Mouse (Mus musculus): Measurements from ENCODE around the gene Hpca.

The Hpca gene

GRCm38 (mm10) chr4:129121569-129122086 lies at the start of gene Hpca:
TSS of gene Hpca (minus strand) at chr4:129122036.
- DNase-seq (ENCODE audit: low spot score in 2 of 2): no peak

GRCm38 (mm10) chr4:129161581-129162255 lies 39.9 kb upstream of the Hpca start:
- no peak for DNase-seq (ENCODE audit: low spot score in 2 of 2)

- no peak for DNase-seq (ENCODE audit: low spot score in 2 of 2)
Observed at GRCm38 (mm10) chr4:129161076-129161475, 39.2 kb upstream of the Hpca start.

- DNase-seq (ENCODE audit: low spot score in 2 of 2): no peak
Observed at GRCm38 (mm10) chr4:129158549-129158948, 36.7 kb upstream of the Hpca start.

DNA sequence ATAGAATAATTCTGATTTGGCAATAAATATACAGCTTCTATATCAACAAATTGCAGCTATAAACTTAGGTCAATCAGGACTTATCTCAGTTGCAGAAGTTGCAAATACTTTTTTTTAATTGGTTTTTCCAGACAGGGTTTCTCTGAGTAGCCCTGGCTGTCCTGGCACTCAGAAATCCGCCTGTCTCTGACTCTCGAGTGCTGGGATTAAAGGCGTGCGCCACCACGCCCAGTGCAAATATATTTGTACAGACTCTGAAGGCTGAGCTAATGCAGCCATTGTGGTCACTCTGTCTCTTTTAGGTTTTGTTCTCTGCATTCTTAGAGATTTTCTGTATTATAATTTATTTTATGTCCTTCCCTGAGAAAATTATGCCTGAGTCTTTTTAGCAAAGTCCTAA lies 35.7 kb upstream of the Hpca start:
- DNase-seq (ENCODE audit: low spot score in 2 of 2): no peak

DNA sequence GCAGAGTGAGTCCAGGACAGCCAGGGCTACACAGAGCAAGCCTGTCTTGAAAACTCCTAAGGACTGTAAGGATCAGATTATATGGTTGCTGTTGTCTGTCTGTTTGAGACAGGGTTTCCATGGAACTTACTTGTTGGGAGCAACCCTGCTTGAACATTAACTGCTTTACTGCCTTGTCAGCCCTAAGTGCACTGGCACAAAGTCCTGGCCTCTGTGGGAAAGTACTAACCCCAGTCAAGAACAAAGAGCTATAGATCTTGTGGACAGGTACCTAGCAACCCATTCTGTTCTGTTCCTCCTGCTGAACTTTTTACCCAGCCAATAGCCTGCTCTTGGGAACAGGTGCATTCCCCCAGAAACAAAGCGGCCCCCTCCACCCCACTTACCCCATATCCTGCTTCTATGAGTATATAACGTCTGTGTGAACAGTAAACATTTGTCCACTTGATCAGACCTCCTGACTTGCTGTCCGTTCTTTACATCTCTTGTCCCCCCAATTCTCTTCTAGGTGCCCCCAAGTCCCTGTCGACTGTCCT lies 29.5 kb upstream of the Hpca start:
- DNase-seq (ENCODE audit: low spot score in 2 of 2): no peak

DNA sequence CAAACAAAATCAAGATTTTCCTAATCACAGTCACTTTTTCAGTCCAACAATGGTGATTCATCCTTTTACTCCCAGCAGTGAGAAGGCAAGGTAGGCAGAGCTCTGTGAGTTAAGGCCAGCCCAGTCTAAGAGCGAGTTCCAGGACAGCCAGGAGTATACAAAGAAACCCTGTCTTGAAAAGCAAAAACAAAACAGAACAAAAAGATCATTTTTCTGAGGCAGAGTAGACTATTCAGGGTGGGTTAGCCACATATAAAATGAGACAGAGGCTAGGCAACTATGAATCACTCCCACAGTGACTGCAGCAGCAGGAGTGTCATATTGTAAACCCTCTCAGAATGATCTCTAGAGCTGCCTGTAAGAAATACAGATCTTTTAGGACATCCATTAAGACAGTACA lies 27.5 kb upstream of the Hpca start:
- DNase-seq (ENCODE audit: low spot score in 2 of 2): no peak

DNA sequence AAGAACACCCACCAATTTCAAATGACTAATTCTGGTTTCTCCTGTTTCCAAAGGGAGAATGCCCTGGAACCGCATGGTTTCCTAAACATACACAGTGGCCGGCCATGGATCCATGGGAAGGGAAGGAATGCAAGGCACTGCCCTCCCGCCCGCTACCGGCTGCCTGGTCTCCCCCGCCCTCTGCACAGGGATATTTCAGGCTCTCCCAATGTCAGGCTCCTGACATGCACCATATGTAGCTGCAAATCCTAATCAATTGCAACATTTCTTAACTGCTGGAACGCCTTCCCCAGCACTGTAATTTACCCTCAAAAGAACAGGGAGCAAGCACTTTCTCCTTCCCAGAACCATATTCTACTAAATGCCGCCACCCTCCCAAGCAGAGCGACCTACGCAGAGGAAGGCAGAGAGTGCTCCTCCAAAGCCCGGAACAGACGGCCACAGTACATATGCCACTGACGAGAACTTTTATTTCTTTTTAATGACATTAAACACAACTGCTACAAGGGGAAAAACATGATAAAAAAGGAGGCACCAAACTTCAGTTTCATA lies 25.8 kb upstream of the Hpca start:
- DNase-seq (ENCODE audit: low spot score in 2 of 2): no peak

DNA sequence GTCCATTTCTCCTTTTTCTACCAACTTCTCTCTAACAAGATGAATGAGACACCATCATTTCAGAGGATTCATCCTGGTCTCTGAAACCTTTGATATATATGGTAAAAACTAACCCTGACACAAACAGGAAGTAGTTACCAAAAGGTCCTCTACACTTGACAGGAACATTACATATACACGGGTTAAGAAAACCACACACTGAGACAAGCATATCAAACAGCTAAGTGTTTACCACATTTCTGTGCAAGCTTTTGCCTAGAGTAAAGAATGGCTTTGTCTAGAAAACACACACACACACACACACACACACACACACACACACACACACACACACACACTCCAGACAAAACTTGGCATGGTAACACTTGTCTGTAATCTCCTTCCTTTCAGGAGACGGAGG lies 24.6 kb upstream of the Hpca start:
- no peak for DNase-seq (ENCODE audit: low spot score in 2 of 2)

GRCm38 (mm10) chr4:129145943-129146342 lies 24.1 kb upstream of the Hpca start:
- DNase-seq (ENCODE audit: low spot score in 2 of 2): no peak

DNA sequence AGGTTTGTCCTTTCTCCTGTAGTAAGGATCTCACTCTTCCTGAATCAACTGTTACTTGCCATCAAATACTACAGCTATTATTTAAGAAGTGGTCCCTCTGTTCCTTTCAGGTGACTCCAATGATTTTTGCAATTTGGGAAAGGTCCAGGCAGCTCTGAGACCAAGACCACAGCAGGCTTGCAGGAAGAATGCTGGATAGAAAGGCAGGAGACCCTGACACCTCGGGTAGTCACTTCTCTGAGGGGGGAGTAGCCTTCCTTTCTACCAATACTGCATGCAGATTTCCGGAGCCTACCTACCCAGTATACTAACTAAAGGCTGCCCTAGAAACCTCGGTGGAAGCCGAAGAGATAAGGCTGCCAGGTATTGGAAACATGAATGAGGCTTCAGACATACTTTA lies 23.6 kb upstream of the Hpca start:
- no peak for DNase-seq (ENCODE audit: low spot score in 2 of 2)

DNA sequence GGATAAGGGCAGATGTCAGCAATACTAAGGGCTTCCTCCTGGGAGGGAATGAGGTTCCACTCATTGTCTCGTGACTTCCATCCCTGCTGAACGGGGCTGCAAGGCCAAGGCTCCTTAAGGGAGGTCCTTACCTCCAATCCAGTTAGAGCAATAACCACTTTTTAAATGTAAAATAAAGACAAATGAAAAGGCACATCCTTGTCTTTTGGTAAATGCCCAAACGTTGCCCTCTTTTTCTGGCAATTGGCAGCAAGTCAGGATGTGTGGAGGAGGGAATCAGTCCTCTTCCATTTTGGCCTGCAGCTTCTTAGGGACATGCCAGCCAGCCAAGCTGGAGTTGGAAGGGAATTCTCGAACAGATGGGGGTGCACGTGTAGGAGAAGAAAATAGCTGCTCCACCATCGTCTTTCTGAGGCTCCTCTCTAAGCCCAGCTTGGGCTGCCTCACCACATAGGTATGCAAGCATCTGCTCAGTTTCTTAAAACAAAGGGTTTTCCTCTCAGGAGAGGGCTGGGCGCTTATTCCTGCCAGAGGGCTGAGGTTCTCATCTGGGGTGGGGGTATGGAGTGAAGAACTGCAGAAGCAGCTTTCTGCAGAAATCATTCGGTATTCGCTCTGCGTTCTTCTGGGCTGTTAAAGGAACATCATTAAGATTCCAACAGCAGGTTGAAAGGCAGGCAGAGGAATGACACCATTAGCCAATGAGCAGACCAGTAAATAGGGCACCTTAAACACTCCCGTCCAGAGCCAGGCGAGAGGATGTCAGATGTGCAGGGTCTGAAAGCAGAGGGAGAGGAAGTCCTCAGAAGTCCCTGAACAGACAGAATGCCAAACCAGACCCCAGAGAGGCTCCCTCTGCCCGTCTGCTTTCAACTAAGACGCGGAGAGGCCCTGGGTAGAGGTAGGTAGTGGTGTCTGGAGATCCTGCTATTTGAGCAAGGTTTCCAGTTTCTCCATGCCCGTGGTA lies 22.8 kb upstream of the Hpca start:
- DNase-seq (ENCODE audit: low spot score in 2 of 2): peak; percentile 72 to 79

- DNase-seq (ENCODE audit: low spot score in 2 of 2): no peak
Observed at GRCm38 (mm10) chr4:129143509-129143908, 21.7 kb upstream of the Hpca start.

- DNase-seq (ENCODE audit: low spot score in 2 of 2): no peak
Observed at GRCm38 (mm10) chr4:129142439-129143045, 20.7 kb upstream of the Hpca start.

DNA sequence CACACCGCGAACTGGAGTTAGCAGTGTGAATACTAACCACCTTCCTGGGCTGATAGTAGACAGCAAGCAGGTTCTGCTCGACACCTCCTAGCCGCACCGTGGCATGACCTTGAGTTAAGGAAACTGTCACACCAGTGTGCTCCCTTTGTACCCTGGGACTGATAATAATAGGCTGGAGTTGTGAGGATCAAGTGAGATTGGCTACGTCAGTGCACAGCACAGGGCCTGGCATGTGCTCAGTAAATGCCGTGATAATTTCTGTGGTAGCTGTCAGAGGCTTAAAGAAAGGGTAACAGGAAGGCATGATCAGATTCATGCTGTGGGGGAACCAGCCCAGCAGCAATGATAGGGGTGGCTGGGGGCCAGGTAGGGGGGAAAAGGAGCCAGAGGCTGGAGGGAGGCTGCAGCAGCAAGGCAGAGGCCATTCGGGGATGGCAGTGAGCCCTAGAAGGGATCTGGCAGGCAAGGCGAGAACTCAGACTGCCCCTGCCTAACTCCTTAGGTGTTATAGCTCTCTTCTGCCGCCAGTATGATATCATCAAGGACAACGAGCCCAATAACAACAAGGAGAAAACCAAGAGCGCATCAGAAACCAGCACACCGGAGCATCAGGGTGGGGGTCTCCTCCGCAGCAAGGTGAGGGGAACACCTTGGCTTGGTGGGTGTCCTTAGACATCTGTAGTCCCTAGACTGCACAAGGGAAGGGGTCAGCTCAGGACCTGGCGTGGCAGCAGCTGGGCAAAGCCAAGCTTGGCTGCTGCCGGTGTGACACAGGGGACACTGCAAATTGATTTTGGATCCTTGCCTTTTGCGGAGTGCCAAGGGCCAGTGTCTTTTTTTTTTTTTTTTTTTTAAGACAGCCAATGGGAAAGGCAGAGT lies 20.0 kb upstream of the Hpca start:
- DNase-seq (ENCODE audit: low spot score in 2 of 2): no peak

DNA sequence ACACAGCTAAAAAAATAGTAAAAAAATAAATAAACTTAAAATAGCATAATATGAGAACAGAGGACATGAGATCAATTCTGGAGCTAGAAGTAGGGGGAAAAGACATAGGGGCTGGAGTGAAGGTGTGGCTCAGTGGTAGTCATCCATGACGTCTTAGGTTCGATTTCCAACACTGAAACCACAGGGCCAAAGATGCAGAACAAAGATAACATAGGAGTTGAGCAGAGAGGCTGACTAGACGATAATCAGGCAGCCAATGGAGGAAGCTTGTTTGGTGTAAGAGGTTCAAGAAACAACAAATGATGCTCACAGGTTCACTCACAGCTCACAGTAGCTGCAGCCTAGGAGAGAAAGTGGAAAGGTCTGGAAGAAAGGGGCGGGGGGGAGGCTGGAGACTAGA lies 19.0 kb upstream of the Hpca start:
- no peak for DNase-seq (ENCODE audit: low spot score in 2 of 2)

DNA sequence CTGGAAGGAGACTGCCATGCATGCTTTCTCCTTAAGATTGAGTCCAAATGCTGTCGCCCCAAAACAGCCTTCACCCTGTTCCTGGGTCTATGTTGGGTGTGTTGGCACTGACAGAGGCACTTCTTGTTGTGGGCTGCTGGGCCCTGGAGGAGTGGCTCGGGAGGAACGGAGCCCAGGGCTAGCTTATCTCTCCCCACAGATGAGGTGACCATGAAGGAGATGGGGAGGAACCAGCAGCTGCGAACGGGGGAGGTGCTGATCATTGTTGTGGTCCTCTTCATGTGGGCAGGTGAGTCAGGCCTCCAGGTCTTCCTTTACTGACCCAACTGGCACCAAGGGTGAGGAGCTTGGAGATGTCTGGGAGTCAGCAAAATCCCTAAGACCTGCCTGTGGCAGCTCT lies 17.8 kb upstream of the Hpca start:
- no peak for DNase-seq (ENCODE audit: low spot score in 2 of 2)

DNA sequence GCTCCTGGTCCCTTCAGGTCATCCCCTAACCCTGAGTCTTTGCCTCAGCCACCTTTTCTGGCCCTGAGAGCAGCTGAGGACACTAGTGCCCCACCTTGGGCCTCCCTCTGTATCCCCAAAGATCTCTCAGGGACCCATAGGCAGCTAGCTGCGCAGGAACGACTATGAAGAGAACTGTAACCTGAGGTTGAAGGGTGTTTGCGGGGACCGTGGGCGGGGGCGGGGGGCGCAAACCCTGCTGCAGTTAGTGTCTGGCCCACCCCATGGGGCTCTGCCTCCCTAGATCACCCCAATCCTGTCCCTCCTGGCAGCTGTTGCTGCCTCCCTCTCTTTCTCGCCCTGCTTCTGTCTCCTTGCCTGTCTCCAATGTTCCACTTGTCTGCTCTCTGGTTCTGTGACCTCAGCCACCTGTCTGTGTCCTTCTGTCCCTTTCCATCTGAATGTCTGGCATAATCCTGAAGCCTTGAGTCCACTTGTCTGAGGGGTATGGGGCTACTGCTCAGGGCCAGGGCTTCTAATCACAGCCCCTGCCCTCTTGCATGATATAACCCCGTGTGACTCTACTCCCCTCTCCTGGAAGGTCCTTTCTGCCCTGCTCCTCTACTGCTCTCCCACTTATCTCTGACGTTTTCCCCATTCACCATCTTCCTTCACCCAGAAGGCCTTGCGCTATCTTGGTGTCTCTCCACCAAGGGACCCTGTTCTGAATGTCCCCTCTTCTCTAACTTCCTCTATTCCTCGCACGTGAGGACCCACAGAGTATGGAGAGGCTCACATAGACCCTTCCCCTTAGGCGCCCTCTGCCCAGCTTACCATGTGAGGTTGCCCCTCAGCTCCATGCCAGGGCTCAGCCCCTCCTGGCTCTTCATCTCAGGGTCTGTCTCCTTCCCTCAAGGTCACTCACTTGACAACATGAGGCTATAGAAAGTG lies 15.8 kb upstream of the Hpca start:
- DNase-seq (ENCODE audit: low spot score in 2 of 2): no peak

DNA sequence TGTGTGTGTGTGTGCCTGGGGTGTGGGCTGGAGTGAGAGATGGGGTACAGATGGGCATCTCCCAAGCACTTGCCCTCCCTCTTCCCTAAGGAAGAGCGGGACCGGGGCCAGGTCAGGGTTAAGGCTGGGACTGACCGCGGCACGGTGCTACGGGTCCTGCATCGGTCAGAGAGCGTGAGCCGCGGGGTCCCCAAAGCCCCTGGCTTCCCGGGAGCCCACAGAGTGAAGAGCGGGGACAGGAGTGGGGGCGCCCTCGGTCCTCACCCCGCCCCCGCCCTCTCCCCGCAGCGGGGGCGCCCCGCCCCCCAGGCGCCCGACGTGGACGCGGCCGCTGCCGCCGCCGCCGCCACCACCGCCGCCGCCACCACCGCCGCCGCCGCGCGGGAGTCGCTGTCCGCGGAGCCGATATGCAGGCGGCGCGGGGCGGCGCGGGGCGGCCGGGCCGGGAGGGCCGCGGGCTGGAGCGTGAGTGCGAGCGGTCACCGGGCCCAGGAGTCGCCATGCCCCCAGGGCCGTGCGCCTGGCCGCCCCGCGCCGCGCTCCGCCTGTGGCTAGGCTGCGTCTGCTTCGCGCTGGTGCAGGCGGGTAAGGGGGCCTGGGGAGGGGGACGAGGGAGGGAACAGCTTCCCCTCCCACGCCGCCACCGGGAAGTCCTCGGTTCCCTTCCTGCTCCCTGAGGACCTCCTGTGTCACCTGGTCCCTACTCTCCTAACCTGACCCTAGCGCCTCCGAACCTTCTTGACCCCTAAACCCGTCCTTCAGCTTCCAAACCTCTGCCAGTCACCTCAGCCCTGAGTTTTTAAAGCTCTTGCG lies 14.9 kb upstream of the Hpca start, which contains the start of gene Fndc5:
TSS of gene Fndc5 (plus strand) at position 421 of the 813 bp plus-strand sequence.
- DNase-seq (ENCODE audit: low spot score in 2 of 2): peak in 1 of 2 experiments; percentile 20
